Mouse (Mus musculus) limb, embryonic 14.5 days (tissue): Measurements from ENCODE around the gene 4921507P07Rik. TPM values are rescaled to one million over a fixed set of nuclear protein-coding genes. Genes with fewer than 3 reads are reported as not detected.

Experiments
- ATAC-seq: fragments of 200-750 bp; cut with Nextera tagmentation; 2 replicates; pipeline ENCODE4 v1.8.0; 2017; ENCODE audit warnings: low read depth, moderate number of reproducible peaks, moderate TSS enrichment; ENCODE audit not compliant: low FRiP score
- DNase-seq: peaks from one replicate; pipeline ENCODE4 v3.0.0-alpha.2; 2015; ENCODE audit warnings: low spot score
- H3K27ac ChIP-seq: fragments of 300-500 bp; sonication (generic); replicated peaks from 2 replicates; pipeline ENCODE4 v1.5.1; 2014; ENCODE audit warnings: low read depth, mild to moderate bottlenecking, low read length, moderate library complexity, mixed read lengths
- H3K27me3 ChIP-seq: fragments of 300-500 bp; sonication (generic); 2 replicates; pipeline ENCODE4 v1.6.1; 2014; ENCODE audit warnings: low read length, mixed read lengths; ENCODE audit not compliant: control insufficient read depth, insufficient read depth
- H3K36me3 ChIP-seq: fragments of 300-500 bp; sonication (generic); 2 replicates; pipeline ENCODE4 v1.6.1; 2014; ENCODE audit warnings: mild to moderate bottlenecking, low read length, moderate library complexity, mixed read lengths; ENCODE audit not compliant: control insufficient read depth, insufficient read depth
- H3K4me1 ChIP-seq: fragments of 300-500 bp; sonication (generic); 2 replicates; pipeline ENCODE4 v1.6.1; 2014; ENCODE audit warnings: antibody characterized with exemption, low read length, mixed read lengths; ENCODE audit not compliant: control insufficient read depth, insufficient read depth
- H3K4me2 ChIP-seq: fragments of 300-500 bp; sonication (generic); replicated peaks from 2 replicates; pipeline ENCODE4 v1.6.1; 2014; ENCODE audit warnings: low read depth, mild to moderate bottlenecking, low read length, moderate library complexity; ENCODE audit not compliant: severe bottlenecking
- H3K4me3 ChIP-seq: fragments of 300-500 bp; sonication (generic); replicated peaks from 2 replicates; pipeline ENCODE4 v1.5.1; 2014; ENCODE audit warnings: low read length
- H3K9ac ChIP-seq: fragments of 300-500 bp; sonication (generic); 2 replicates; pipeline ENCODE4 v1.6.1; 2014; ENCODE audit warnings: mild to moderate bottlenecking, low read depth, low read length, moderate library complexity; ENCODE audit not compliant: severe bottlenecking
- H3K9me3 ChIP-seq: fragments of 300-500 bp; sonication (generic); 2 replicates; pipeline ENCODE4 v1.6.1; 2016; ENCODE audit warnings: low read length; ENCODE audit not compliant: control insufficient read depth
- POLR2A ChIP-seq: fragments of 200-500 bp; IDR thresholded peaks from 2 replicates; pipeline ENCODE4 v1.8.0; 2012; ENCODE audit warnings: inconsistent platforms, mild to moderate bottlenecking, moderate library complexity, borderline replicate concordance; ENCODE audit not compliant: insufficient read depth, insufficient read length; ENCODE audit errors: extremely low read depth
- WGBS: fragments of 180-500 bp; shearing (Covaris S2); extraction: QIAGEN DNeasy Blood & Tissue Kit; methylation state at CpG from one replicate; pipeline ENCODE4 v1.1.7; 2014; 5-methylcytosine and 5-hydroxymethylcytosine counted together
- polyA plus RNA-seq, 2 experiments: library from polyadenylated mRNA; depleted of rRNA in 1 of 2; stranded (reverse) in 1 of 2; unstranded in 1 of 2; fragments of >200 nt; fragmentation: Nextera tagmentation in 1 of 2; extraction: Ambion mirVana in 1 of 2; gene quantifications; 2 replicates each; pipeline versions ENCODE4 v1.2.1 to v1.2.3; 2012 to 2014

4921507P07Rik gene
- polyA plus RNA-seq, 2 experiments, result 0.44 to 1.4 TPM

GRCm38 (mm10) chr6:50588251-50588650, 8.2 kb downstream of the 4921507P07Rik start:
- no peak overlapping the region for H3K27ac ChIP-seq
- no peak for TF ChIP-seq POLR2A
- no peaks in the 10 kb centered on the region for H3K36me3 ChIP-seq
- H3K27me3 ChIP-seq, result no peaks in the 10 kb centered on the region
- H3K9ac ChIP-seq, result no peak overlapping the region
- H3K4me1 ChIP-seq, result peaks cover 7% of the 10 kb centered on the region; the same call in 1 of the 2 replicates
- H3K4me3 ChIP-seq, result no peak overlapping the region
- DNase-seq (peak; percentile 82), ATAC-seq (no peak)
- no peak overlapping the region for H3K4me2 ChIP-seq
- WGBS, result 96% methylated on average over 1 of the region's 1 CpGs
- no peaks in the 10 kb centered on the region for H3K9me3 ChIP-seq

- no peak for DNase-seq
- Histone ChIP-seq H3K27ac (no peak overlapping the region), H3K27me3 (no peaks in the 10 kb centered on the region), H3K36me3 (no peaks in the 10 kb centered on the region), H3K9ac (no peak overlapping the region), H3K9me3 (no peaks in the 10 kb centered on the region), H3K4me3 (no peak overlapping the region), H3K4me1 (peaks cover 7% of the 10 kb centered on the region; the same call in 1 of the 2 replicates), H3K4me2 (no peak overlapping the region)
- TF ChIP-seq POLR2A, result no peak
- no peak for ATAC-seq
- 89% methylated on average over 2 of the region's 2 CpGs for WGBS
These were observed 9.0 kb downstream of the 4921507P07Rik start for GRCm38 (mm10) chr6:50587412-50587811.

GRCm38 (mm10) chr6:50586316-50586715, 10.1 kb downstream of the 4921507P07Rik start:
- Histone ChIP-seq H3K4me2 (no peak overlapping the region), H3K4me1 (peaks cover 7% of the 10 kb centered on the region; the same call in 1 of the 2 replicates), H3K9ac (no peak overlapping the region), H3K36me3 (no peaks in the 10 kb centered on the region), H3K27me3 (no peaks in the 10 kb centered on the region), H3K4me3 (no peak overlapping the region), H3K27ac (no peak overlapping the region), H3K9me3 (no peaks in the 10 kb centered on the region)
- TF ChIP-seq POLR2A, result no peak
- WGBS, result 71% methylated on average over 5 of the region's 5 CpGs
- DNase-seq, result no peak
- ATAC-seq, result no peak

GRCm38 (mm10) chr6:50585733-50586132, 10.7 kb downstream of the 4921507P07Rik start:
- TF ChIP-seq POLR2A, result no peak
- no peak for DNase-seq

GRCm38 (mm10) chr6:50571661-50572060, 24.8 kb downstream of the 4921507P07Rik start:
- H3K4me1 ChIP-seq, result peaks cover 4% of the 10 kb centered on the region; the same call in 1 of the 2 replicates
- no peak overlapping the region for H3K27ac ChIP-seq
- no peak for TF ChIP-seq POLR2A
- DNase-seq (no peak), ATAC-seq (peak; percentile 53)
- no peak overlapping the region for H3K4me3 ChIP-seq
- no peak overlapping the region for H3K9ac ChIP-seq
- 57% methylated on average over 1 of the region's 1 CpGs for WGBS
- no peaks in the 10 kb centered on the region for H3K36me3 ChIP-seq
- H3K9me3 ChIP-seq, result no peaks in the 10 kb centered on the region
- no peak overlapping the region for H3K4me2 ChIP-seq
- no peaks in the 10 kb centered on the region for H3K27me3 ChIP-seq

More at GRCm38 (mm10) chr6:50585733-50586132, 10.7 kb downstream of the 4921507P07Rik start:
- Histone ChIP-seq H3K4me2 (no peak overlapping the region), H3K9me3 (no peaks in the 10 kb centered on the region), H3K4me1 (peaks cover 7% of the 10 kb centered on the region; the same call in 1 of the 2 replicates), H3K36me3 (no peaks in the 10 kb centered on the region), H3K27ac (no peak overlapping the region), H3K9ac (no peak overlapping the region), H3K27me3 (no peaks in the 10 kb centered on the region), H3K4me3 (no peak overlapping the region)
- WGBS, result 57% methylated on average over 7 of the region's 7 CpGs
- no peak for ATAC-seq

GRCm38 (mm10) chr6:50566997-50567255, 29.5 kb downstream of the 4921507P07Rik start:
- DNase-seq (peak; percentile 42), ATAC-seq (no peak; the same call in none of the 2 replicates)
- no peaks in the 10 kb centered on the region for H3K27me3 ChIP-seq
- H3K9ac ChIP-seq, result peak overlapping the region; percentile 92
- no peak for TF ChIP-seq POLR2A
- WGBS, result 16% methylated on average over 6 of the region's 6 CpGs
- peak overlapping the region; percentile 77 for H3K4me2 ChIP-seq
- H3K4me3 ChIP-seq, result peak overlapping the region; percentile 85
- peaks cover 8% of the 10 kb centered on the region for H3K36me3 ChIP-seq
- H3K4me1 ChIP-seq, result peaks cover 9% of the 10 kb centered on the region; the same call in 1 of the 2 replicates
- peak overlapping the region; percentile 86 for H3K27ac ChIP-seq
- no peaks in the 10 kb centered on the region for H3K9me3 ChIP-seq
